Mouse (Mus musculus) CD4-positive, CD25-positive, alpha-beta regulatory T cell (primary cell): ENCODE data around the gene Dppa1. TPM values are rescaled to one million over a fixed set of nuclear protein-coding genes. Genes with fewer than 3 reads are reported as not detected.

Experiments used
- polyA plus RNA-seq: library from polyadenylated mRNA; unstranded; fragments of 100-300 nt; shearing (Covaris generic); gene quantifications from one replicate; pipeline ENCODE4 v1.2.1, GENCODE M21; 2017

Dppa1 gene
- not detected for polyA plus RNA-seq

GRCm38 (mm10) chr11:46629211-46629795 lies at the start of gene Dppa1:
Gene Dppa1 (minus strand): TSS chr11:46629261.

DNA sequence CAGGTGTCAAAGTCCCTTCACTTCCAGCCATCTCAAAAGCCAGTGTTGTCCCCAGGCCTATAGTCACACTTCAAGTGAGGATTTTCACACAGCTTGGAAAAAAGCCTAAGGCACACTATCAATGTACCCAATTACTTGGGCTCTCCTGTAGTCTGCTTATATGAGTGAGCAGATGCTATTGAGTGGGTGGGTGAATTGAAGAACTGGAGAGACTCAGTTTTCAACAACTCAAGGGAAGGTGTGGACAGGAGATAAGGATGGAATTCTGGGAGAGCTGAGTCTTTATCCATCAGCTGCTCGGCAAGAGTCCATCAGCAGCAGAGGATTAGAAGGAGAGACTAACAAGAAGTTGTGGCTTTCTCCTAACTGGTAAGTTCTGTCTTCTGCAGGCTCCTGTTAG lies 57.7 kb downstream of the Dppa1 start, which contains the start of gene BC053393:
Gene BC053393 (plus strand): TSS at position 210 of the 400 bp plus-strand sequence.

Other genes with a start within 250 kb of the Dppa1 start
- 272 TPM for gene Itk, start 239.7 kb downstream of the Dppa1 start, polyA plus RNA-seq
- gene Fam71b, start 232.7 kb downstream of the Dppa1 start, polyA plus RNA-seq, result 0.51 TPM
- gene Med7, start 192.3 kb downstream of the Dppa1 start, polyA plus RNA-seq, result 68.9 TPM
- 1.3 TPM for gene Havcr2, start 174.3 kb downstream of the Dppa1 start, polyA plus RNA-seq
- gene Gm12169, start 105.0 kb downstream of the Dppa1 start, polyA plus RNA-seq, result 0.34 TPM
- not detected for gene BC053393, start 57.7 kb downstream of the Dppa1 start, polyA plus RNA-seq
- not detected for gene Timd2, start 77.8 kb upstream of the Dppa1 start, polyA plus RNA-seq
- gene Havcr1, start 105.8 kb upstream of the Dppa1 start, polyA plus RNA-seq, result not detected
- 0.29 TPM for gene Timd4, start 181.5 kb upstream of the Dppa1 start, polyA plus RNA-seq